Mouse (Mus musculus): ENCODE measurements around the gene Gm28557. TPM values are rescaled to one million over a fixed set of nuclear protein-coding genes. Genes with fewer than 3 reads are reported as not detected.

The Gm28557 gene
- polyA plus RNA-seq, 1 experiment from 2014 or later, result 4.6 TPM

- H3K4me1 ChIP-seq (ENCODE audit: control insufficient read depth, insufficient read depth, low read length), result peaks cover 6% of the 10 kb centered on the region; the same call in 1 of the 2 replicates
- no peaks in the 10 kb centered on the region for H3K27me3 ChIP-seq (ENCODE audit: control insufficient read depth, insufficient read depth, low read length)
- peak; percentile 98 for ATAC-seq (ENCODE audit: low FRiP score, low TSS enrichment)
- H3K36me3 ChIP-seq (ENCODE audit: control insufficient read depth, insufficient read depth, low read length), result no peaks in the 10 kb centered on the region
- H3K9me3 ChIP-seq (ENCODE audit: control insufficient read depth, low read length), result no peaks in the 10 kb centered on the region; the same call in 1 of the 2 replicates
- H3K4me3 ChIP-seq (ENCODE audit: low read length), result peak within 1 kb of the TSS; percentile 71
- peak within 1 kb of the TSS; percentile 80 for H3K27ac ChIP-seq (ENCODE audit: low read depth, low read length)
- under 1% methylated on average over 27 of the region's 27 CpGs for WGBS
- H3K4me2 ChIP-seq (replicated peaks; ENCODE audit: low read depth, low read length), result peak within 1 kb of the TSS; percentile 84
- peak within 1 kb of the TSS; percentile 60 for H3K9ac ChIP-seq (ENCODE audit: low read depth, low read length)
Measured at GRCm38 (mm10) chr13:67060786-67061358, 47.5 kb downstream of the Gm28557 start, which contains the start of gene Zfp712. Gene Zfp712, minus strand, starts transcription at chr13:67061170.

GRCm38 (mm10) chr13:67060161-67060785 is 48.1 kb downstream of the Gm28557 start:
- ATAC-seq (ENCODE audit: low FRiP score, low TSS enrichment), result peak; percentile 51

More at GRCm38 (mm10) chr13:67060161-67060785, 48.1 kb downstream of the Gm28557 start:
- H3K36me3 ChIP-seq (ENCODE audit: control insufficient read depth, insufficient read depth, low read length), result no peaks in the 10 kb centered on the region
- H3K4me1 ChIP-seq (ENCODE audit: control insufficient read depth, insufficient read depth, low read length), result peaks cover 6% of the 10 kb centered on the region; the same call in 1 of the 2 replicates
- no peaks in the 10 kb centered on the region for H3K9me3 ChIP-seq (ENCODE audit: control insufficient read depth, low read length)
- WGBS, result 3% methylated on average over 12 of the region's 12 CpGs
- no peaks in the 10 kb centered on the region for H3K27me3 ChIP-seq (ENCODE audit: control insufficient read depth, insufficient read depth, low read length)
- peak overlapping the region; percentile 80; the same call in 1 of the 2 replicates for H3K27ac ChIP-seq (ENCODE audit: low read depth, low read length)
- H3K4me3 ChIP-seq (ENCODE audit: low read length), result peak overlapping the region; percentile 71
- peak overlapping the region; percentile 60 for H3K9ac ChIP-seq (ENCODE audit: low read depth, low read length)
- peak overlapping the region; percentile 84 for H3K4me2 ChIP-seq (replicated peaks; ENCODE audit: low read depth, low read length)

Other genes starting within 250 kb of the Gm28557 start
- gene Gm10767, start 203.7 kb downstream of the Gm28557 start, polyA plus RNA-seq (2014; fragmentation: Nextera tagmentation; extraction: Ambion mirVana), result 1.2 and 1.5 TPM in 2 replicates
- gene Zfp712, start 47.4 kb downstream of the Gm28557 start, polyA plus RNA-seq (2014; fragmentation: Nextera tagmentation; extraction: Ambion mirVana), result 3.9 and 4.8 TPM in 2 replicates
- 7.3 and 8.4 TPM in 2 replicates for gene Zfp708, start 10.6 kb downstream of the Gm28557 start, polyA plus RNA-seq (2014; fragmentation: Nextera tagmentation; extraction: Ambion mirVana)
- 0.43 and 0.45 TPM in 2 replicates for gene Rslcan18, start 7.7 kb upstream of the Gm28557 start, polyA plus RNA-seq (2014; fragmentation: Nextera tagmentation; extraction: Ambion mirVana)
- gene Zfp759, start 13.1 kb upstream of the Gm28557 start, polyA plus RNA-seq (2014; fragmentation: Nextera tagmentation; extraction: Ambion mirVana), result 1.7 and 2.9 TPM in 2 replicates
- gene Rsl1, start 64.6 kb upstream of the Gm28557 start, polyA plus RNA-seq (2014; fragmentation: Nextera tagmentation; extraction: Ambion mirVana), result 4.7 and 5.6 TPM in 2 replicates
- gene Zfp455, start 85.9 kb upstream of the Gm28557 start, polyA plus RNA-seq (2014; fragmentation: Nextera tagmentation; extraction: Ambion mirVana), result 1.3 and 2.1 TPM in 2 replicates
- 2.1 and 3.0 TPM in 2 replicates for gene Zfp458, start 169.9 kb upstream of the Gm28557 start, polyA plus RNA-seq (2014; fragmentation: Nextera tagmentation; extraction: Ambion mirVana)
- 0.73 and 1.5 TPM in 2 replicates for gene Zfp457, start 197.9 kb upstream of the Gm28557 start, polyA plus RNA-seq (2014; fragmentation: Nextera tagmentation; extraction: Ambion mirVana)
- 2.7 and 3.0 TPM in 2 replicates for gene Zfp595, start 224.0 kb upstream of the Gm28557 start, polyA plus RNA-seq (2014; fragmentation: Nextera tagmentation; extraction: Ambion mirVana)

Data from kidney, embryonic 14.5 days (tissue).